Mouse (Mus musculus): ENCODE data around the gene C130050O18Rik.

C130050O18Rik gene

GRCm38 (mm10) chr5:139404801-139405401 lies at the start of gene C130050O18Rik:
Gene C130050O18Rik, plus strand, starts transcription at chr5:139405280.
- ChIA-PET CTCF (interaction anchor here in 2 of 4 experiments (1.0 to 1.2 kb wide), 3 partner anchors 10 to 51 kb away, joined by 3 to 5 read pairs (median 3); no protein-coding TSS in a partner anchor), POLR2A (interaction anchor here in 1 of 4 experiments (1.1 kb wide), 1 partner anchor 24 kb away, joined by 3 read pairs; no protein-coding TSS in a partner anchor)

- ChIA-PET CTCF (interaction anchor here in 3 of 4 experiments (0.6 to 10.3 kb wide), 6 partner anchors 11 to 101 kb away, joined by 3 to 114 read pairs (median 6); partner anchors contain the start of gene 3110082I17Rik (in 1 of the 3)), POLR2A (interaction anchor here in 1 of 4 experiments (1.0 kb wide), 1 partner anchor 15 kb away, joined by 3 read pairs; no protein-coding TSS in a partner anchor)
Observed at GRCm38 (mm10) chr5:139358653-139359052, 46.4 kb upstream of the C130050O18Rik start.

- POLR2A ChIA-PET: interaction anchor here (0.6 to 1.3 kb wide), 7 partner anchors 8 to 283 kb away, joined by 3 to 7 read pairs (median 3); partner anchors contain the start of gene Cox19 (in 1 of the 4)
- CTCF ChIA-PET: interaction anchor here (0.6 to 10.3 kb wide), 12 partner anchors 9 to 429 kb away, joined by 3 to 114 read pairs (median 3); partner anchors contain the start of gene Cox19 (in 1 of the 4)
Observed at GRCm38 (mm10) chr5:139359244-139359643, 45.8 kb upstream of the C130050O18Rik start.

- ChIA-PET CTCF (interaction anchor here (0.5 to 4.6 kb wide), 17 partner anchors 9 to 1832 kb away, joined by 3 to 38 read pairs (median 6); partner anchors contain the start of gene Cyp2w1 (in 1 of the 4)), POLR2A (interaction anchor here (0.6 to 2.0 kb wide), 11 partner anchors 15 to 719 kb away, joined by 3 to 6 read pairs (median 4); no protein-coding TSS in a partner anchor)
Observed at GRCm38 (mm10) chr5:139363858-139364257, 41.2 kb upstream of the C130050O18Rik start.

- CTCF ChIA-PET: interaction anchor here (0.5 to 4.6 kb wide), 29 partner anchors 9 to 387 kb away, joined by 3 to 38 read pairs (median 4); partner anchors contain the start of genes Adap1 (in 1 of the 4) and Cyp2w1 (in 1 of the 4)
- POLR2A ChIA-PET: interaction anchor here (0.6 to 2.0 kb wide), 22 partner anchors 10 to 872 kb away, joined by 3 to 5 read pairs (median 3); partner anchors contain the start of gene Gpr146 (in 2 of the 4)
Observed at GRCm38 (mm10) chr5:139364260-139364910, 40.7 kb upstream of the C130050O18Rik start.

- CTCF ChIA-PET: interaction anchor here (0.6 to 4.6 kb wide), 27 partner anchors 8 to 386 kb away, joined by 3 to 38 read pairs (median 4); partner anchors contain the start of gene Adap1 (in 1 of the 4)
- POLR2A ChIA-PET: interaction anchor here (0.6 to 2.0 kb wide), 19 partner anchors 9 to 872 kb away, joined by 3 to 5 read pairs (median 4); partner anchors contain the start of gene Gpr146 (in 2 of the 4)
Observed at GRCm38 (mm10) chr5:139364911-139365571, 40.0 kb upstream of the C130050O18Rik start.

GRCm38 (mm10) chr5:139365827-139366226 lies 39.3 kb upstream of the C130050O18Rik start:
- CTCF ChIA-PET: interaction anchor here in 2 of 4 experiments (1.1 to 4.6 kb wide), 4 partner anchors 12 to 385 kb away, joined by 4 to 17 read pairs (median 6); no protein-coding TSS in a partner anchor
- POLR2A ChIA-PET: interaction anchor here in 1 of 4 experiments (1.2 to 1.4 kb wide), 2 partner anchors 14 to 22 kb away, joined by 3 read pairs; no protein-coding TSS in a partner anchor

GRCm38 (mm10) chr5:139366484-139366883 lies 38.6 kb upstream of the C130050O18Rik start:
- CTCF ChIA-PET: interaction anchor here in 2 of 4 experiments (0.7 to 1.5 kb wide), 4 partner anchors 13 to 35 kb away, joined by 3 to 5 read pairs (median 3); no protein-coding TSS in a partner anchor
- POLR2A ChIA-PET: interaction anchor here in 2 of 4 experiments (1.2 to 1.4 kb wide), 3 partner anchors 14 to 69 kb away, joined by 3 read pairs; no protein-coding TSS in a partner anchor

- ChIA-PET POLR2A (interaction anchor here in 3 of 4 experiments (0.5 to 3.5 kb wide), 8 partner anchors 10 to 1818 kb away, joined by 3 to 13 read pairs (median 3); partner anchors contain the start of genes Get4 (in 1 of the 3) and Gpr146 (in 1 of the 3)), CTCF (interaction anchor here in 2 of 4 experiments (0.6 to 1.5 kb wide), 3 partner anchors 27 to 37 kb away, joined by 3 to 5 read pairs (median 3); no protein-coding TSS in a partner anchor)
Observed at GRCm38 (mm10) chr5:139367884-139368458, 37.1 kb upstream of the C130050O18Rik start.

- POLR2A ChIA-PET: interaction anchor here in 2 of 4 experiments (0.5 to 3.5 kb wide), 7 partner anchors 10 to 179 kb away, joined by 3 to 13 read pairs (median 3); partner anchors contain the start of genes Get4 (in 1 of the 2) and Gpr146 (in 1 of the 2)
- CTCF ChIA-PET: interaction anchor here in 2 of 4 experiments (0.6 to 1.2 kb wide), 2 partner anchors 29 to 121 kb away, joined by 4 to 5 read pairs; no protein-coding TSS in a partner anchor
Observed at GRCm38 (mm10) chr5:139368638-139369320, 36.3 kb upstream of the C130050O18Rik start.

GRCm38 (mm10) chr5:139370336-139370735 lies 34.7 kb upstream of the C130050O18Rik start:
- CTCF ChIA-PET: interaction anchor here (0.6 to 2.0 kb wide), 10 partner anchors 12 to 376 kb away, joined by 3 to 6 read pairs (median 3); no protein-coding TSS in a partner anchor
- POLR2A ChIA-PET: interaction anchor here in 3 of 4 experiments (0.5 to 3.5 kb wide), 17 partner anchors 8 to 374 kb away, joined by 3 to 14 read pairs (median 3); partner anchors contain the start of genes Gpr146 (in 1 of the 3) and Sun1 (in 1 of the 3)

- ChIA-PET POLR2A (interaction anchor here in 3 of 4 experiments (0.8 to 2.8 kb wide), 15 partner anchors 8 to 374 kb away, joined by 3 to 14 read pairs (median 3); partner anchors contain the start of gene Sun1 (in 1 of the 3)), CTCF (interaction anchor here (0.6 to 2.0 kb wide), 11 partner anchors 9 to 375 kb away, joined by 3 to 6 read pairs (median 3); no protein-coding TSS in a partner anchor)
Observed at GRCm38 (mm10) chr5:139371118-139371517, 34.0 kb upstream of the C130050O18Rik start.

GRCm38 (mm10) chr5:139371631-139372401 lies 33.3 kb upstream of the C130050O18Rik start:
- ChIA-PET CTCF (interaction anchor here in 3 of 4 experiments (0.7 to 2.0 kb wide), 8 partner anchors 8 to 38 kb away, joined by 3 to 6 read pairs (median 3); no protein-coding TSS in a partner anchor), POLR2A (interaction anchor here in 2 of 4 experiments (0.7 to 2.8 kb wide), 11 partner anchors 7 to 375 kb away, joined by 3 to 14 read pairs (median 3); partner anchors contain the start of genes Cyp2w1 (in 1 of the 2) and Sun1 (in 1 of the 2))

- CTCF ChIA-PET: interaction anchor here in 2 of 4 experiments (0.5 to 1.4 kb wide), 5 partner anchors 8 to 42 kb away, joined by 3 to 4 read pairs (median 3); no protein-coding TSS in a partner anchor
Observed at GRCm38 (mm10) chr5:139373126-139373525, 32.0 kb upstream of the C130050O18Rik start.

More at GRCm38 (mm10) chr5:139373126-139373525, 32.0 kb upstream of the C130050O18Rik start:
- POLR2A ChIA-PET: interaction anchor here in 2 of 4 experiments (0.6 to 1.5 kb wide), 4 partner anchors 28 to 173 kb away, joined by 3 to 8 read pairs (median 4); partner anchors contain the start of gene Sun1 (in 1 of the 2)

All from embryonic stem cell, embryonic (primary cell).